Mouse (Mus musculus): ENCODE data around the gene Gm47995. TPM values are rescaled to one million over a fixed set of nuclear protein-coding genes. Genes with fewer than 3 reads are reported as not detected.
"Not testable (repeated sequence)": the region's sequence is repeated elsewhere in the genome, so short reads cannot be mapped to it uniquely, and the experiment has no call there.

Gene Gm47995
- polyA plus RNA-seq (2012; fragmentation: generic; extraction: Trizol) = 0.05 TPM
- long read RNA-seq, experiment 1 = 0 reads
- long read RNA-seq, experiment 2 = 0 reads

DNA sequence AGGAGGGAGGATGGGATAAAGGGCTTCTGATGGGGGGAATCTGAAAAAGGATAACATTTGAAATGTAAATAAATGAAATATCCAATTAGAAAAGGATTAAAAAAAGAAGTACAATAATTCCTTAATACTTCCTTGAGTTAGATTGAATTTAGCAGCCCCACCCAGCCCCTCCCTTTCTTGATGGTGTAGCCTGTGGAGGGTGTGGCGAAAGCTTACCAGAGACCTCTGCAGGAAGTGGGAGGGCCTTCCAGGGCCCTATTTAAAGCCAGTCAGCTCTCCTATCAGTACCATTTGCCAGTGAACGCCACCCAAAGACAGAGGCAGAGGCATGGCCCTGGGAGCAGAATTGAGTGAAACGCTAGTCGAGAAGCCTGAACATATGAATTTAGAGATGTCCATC lies at the start of gene Gm47995:
Gene Gm47995, plus strand, starts transcription at position 329 of the 400 bp plus-strand sequence.
- not testable (repeated sequence) for H3ac ChIP-seq (ENCODE audit: control insufficient read depth, insufficient read length, low read depth); H3K36me3 ChIP-seq (ENCODE audit: control insufficient read depth, insufficient read depth); H3K79me2 ChIP-seq (ENCODE audit: control insufficient read depth, insufficient read depth); H3K27me3 ChIP-seq (ENCODE audit: control insufficient read depth, insufficient read depth, insufficient read length); H3K79me3 ChIP-seq (ENCODE audit: low read depth); H3K4me3 ChIP-seq (ENCODE audit: insufficient read depth, poor library complexity, severe bottlenecking)

DNA sequence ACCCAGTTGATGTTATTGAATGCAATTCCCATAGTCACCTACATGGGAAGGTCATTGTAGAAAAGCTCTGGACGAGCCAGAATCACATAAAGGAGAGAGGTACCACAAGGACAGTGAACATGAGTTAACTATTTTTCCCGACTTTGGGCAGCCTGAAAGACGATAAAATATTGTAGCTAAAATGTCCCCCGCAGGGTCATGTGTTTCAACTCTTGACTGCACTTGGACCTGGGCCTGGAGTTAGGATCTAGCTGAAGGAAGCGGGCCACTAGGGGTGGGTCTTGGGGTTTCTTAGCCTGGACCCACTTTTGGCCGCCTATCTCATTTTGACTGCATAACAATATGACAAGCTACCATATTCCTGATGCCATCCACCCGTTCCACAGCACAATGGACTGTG lies 48.0 kb upstream of the Gm47995 start:
- no peaks in the 10 kb centered on the region for H3K36me3 ChIP-seq (ENCODE audit: control insufficient read depth, insufficient read depth)
- H3K27me3 ChIP-seq (ENCODE audit: control insufficient read depth, insufficient read depth, insufficient read length) = no peaks in the 10 kb centered on the region
- no peaks in the 10 kb centered on the region for H3K79me3 ChIP-seq (ENCODE audit: low read depth)
- TF ChIP-seq CEBPB (IDR thresholded peaks at IDR 0.05; ENCODE audit: low read depth) = no peak
- no peak for TF ChIP-seq MYOG (IDR thresholded peaks at IDR 0.05; ENCODE audit: control insufficient read depth, extremely low read depth, insufficient read length)
- no peak for TF ChIP-seq FOSL1 (IDR thresholded peaks at IDR 0.05; ENCODE audit: insufficient read depth, low read length, poor library complexity, severe bottlenecking)
- TF ChIP-seq MAX (IDR thresholded peaks at IDR 0.05) = no peak
- no peak overlapping the region for H3K4me3 ChIP-seq (ENCODE audit: insufficient read depth, poor library complexity, severe bottlenecking)
- H3ac ChIP-seq (ENCODE audit: control insufficient read depth, insufficient read length, low read depth) = no peak overlapping the region
- no peaks in the 10 kb centered on the region for H3K79me2 ChIP-seq (ENCODE audit: control insufficient read depth, insufficient read depth)

DNA sequence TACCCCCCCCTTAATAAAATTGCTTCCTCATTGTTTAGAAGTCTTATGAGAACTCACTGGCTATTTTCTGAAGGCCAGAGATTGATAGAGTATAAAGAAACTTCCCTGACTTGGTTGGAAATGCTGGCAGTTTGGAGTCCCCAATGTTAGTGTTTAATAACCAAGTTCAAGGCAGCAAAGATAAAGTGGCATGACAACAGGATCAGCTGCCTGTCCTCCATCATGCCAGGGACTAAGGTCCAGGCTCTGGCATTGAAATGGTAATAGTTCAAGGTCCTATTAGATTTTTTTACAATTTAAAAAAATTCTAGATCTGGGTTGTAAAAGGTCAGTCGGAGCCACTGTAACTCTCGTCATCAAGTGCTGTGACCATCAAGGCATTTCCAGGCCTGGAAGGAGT lies 47.2 kb upstream of the Gm47995 start:
- Histone ChIP-seq H3K79me3 (ENCODE audit: low read depth) (no peaks in the 10 kb centered on the region), H3K79me2 (ENCODE audit: control insufficient read depth, insufficient read depth) (no peaks in the 10 kb centered on the region), H3K27me3 (ENCODE audit: control insufficient read depth, insufficient read depth, insufficient read length) (no peaks in the 10 kb centered on the region), H3ac (ENCODE audit: control insufficient read depth, insufficient read length, low read depth) (no peak overlapping the region), H3K36me3 (ENCODE audit: control insufficient read depth, insufficient read depth) (no peaks in the 10 kb centered on the region), H3K4me3 (ENCODE audit: insufficient read depth, poor library complexity, severe bottlenecking) (no peak overlapping the region)
- no peak for TF ChIP-seq MAX (IDR thresholded peaks at IDR 0.05)
- TF ChIP-seq USF1 (IDR thresholded peaks at IDR 0.05; ENCODE audit: low read depth) = no peak
- TF ChIP-seq MYOD1 (IDR thresholded peaks at IDR 0.05; ENCODE audit: control insufficient read depth, insufficient read length, low read depth) = no peak
- TF ChIP-seq MYOG (IDR thresholded peaks at IDR 0.05; ENCODE audit: control insufficient read depth, extremely low read depth, insufficient read length) = no peak
- TF ChIP-seq CEBPB (IDR thresholded peaks at IDR 0.05; ENCODE audit: low read depth) = no peak
- no peak for TF ChIP-seq CTCF (IDR thresholded peaks at IDR 0.05; ENCODE audit: control insufficient read depth, insufficient read depth, insufficient read length)
- TF ChIP-seq FOSL1 (IDR thresholded peaks at IDR 0.05; ENCODE audit: insufficient read depth, low read length, poor library complexity, severe bottlenecking) = no peak

DNA sequence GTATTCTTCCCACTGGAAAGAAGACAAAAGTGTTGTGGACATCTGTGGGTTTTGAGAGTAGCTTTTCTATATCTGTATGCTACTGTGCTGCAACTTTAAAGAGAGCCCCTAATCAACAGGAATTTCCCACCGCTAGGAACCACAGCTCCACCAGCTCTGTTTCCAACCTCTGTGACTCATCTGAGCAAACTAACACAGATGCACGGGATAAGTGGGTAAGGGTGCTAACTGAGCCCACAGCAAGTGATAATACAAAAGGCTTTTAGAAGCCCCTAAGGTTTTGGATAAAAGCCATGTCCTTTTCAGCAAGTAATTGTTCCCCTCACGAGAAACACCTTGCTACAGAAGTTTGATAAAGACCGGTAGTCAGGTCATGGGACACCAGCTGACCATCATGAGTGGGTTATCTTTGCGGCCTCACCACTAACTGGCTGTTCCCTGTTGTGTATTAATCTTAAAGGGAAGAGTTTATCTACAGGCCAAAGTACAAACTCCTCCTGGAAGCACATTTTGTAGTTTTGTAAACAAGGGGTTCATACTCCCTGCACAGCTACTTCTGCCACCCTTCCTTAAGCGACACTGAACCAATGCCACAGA lies 45.1 kb upstream of the Gm47995 start:
- no peaks in the 10 kb centered on the region for H3K79me3 ChIP-seq (ENCODE audit: low read depth)
- H3K79me2 ChIP-seq (ENCODE audit: control insufficient read depth, insufficient read depth) = no peaks in the 10 kb centered on the region
- H3ac ChIP-seq (ENCODE audit: control insufficient read depth, insufficient read length, low read depth) = no peak overlapping the region
- no peak overlapping the region for H3K4me3 ChIP-seq (ENCODE audit: insufficient read depth, poor library complexity, severe bottlenecking)
- TF ChIP-seq USF1 (IDR thresholded peaks at IDR 0.05; ENCODE audit: low read depth) (no peak), MYOD1 (IDR thresholded peaks at IDR 0.05; ENCODE audit: control insufficient read depth, insufficient read length, low read depth) (no peak), MYOG (IDR thresholded peaks at IDR 0.05; ENCODE audit: control insufficient read depth, extremely low read depth, insufficient read length) (no peak), FOSL1 (IDR thresholded peaks at IDR 0.05; ENCODE audit: insufficient read depth, low read length, poor library complexity, severe bottlenecking) (no peak), CEBPB (IDR thresholded peaks at IDR 0.05; ENCODE audit: low read depth) (no peak), MAX (IDR thresholded peaks at IDR 0.05) (no peak), CTCF (IDR thresholded peaks at IDR 0.05; ENCODE audit: control insufficient read depth, insufficient read depth, insufficient read length) (no peak)
- no peaks in the 10 kb centered on the region for H3K27me3 ChIP-seq (ENCODE audit: control insufficient read depth, insufficient read depth, insufficient read length)
- no peaks in the 10 kb centered on the region for H3K36me3 ChIP-seq (ENCODE audit: control insufficient read depth, insufficient read depth)

DNA sequence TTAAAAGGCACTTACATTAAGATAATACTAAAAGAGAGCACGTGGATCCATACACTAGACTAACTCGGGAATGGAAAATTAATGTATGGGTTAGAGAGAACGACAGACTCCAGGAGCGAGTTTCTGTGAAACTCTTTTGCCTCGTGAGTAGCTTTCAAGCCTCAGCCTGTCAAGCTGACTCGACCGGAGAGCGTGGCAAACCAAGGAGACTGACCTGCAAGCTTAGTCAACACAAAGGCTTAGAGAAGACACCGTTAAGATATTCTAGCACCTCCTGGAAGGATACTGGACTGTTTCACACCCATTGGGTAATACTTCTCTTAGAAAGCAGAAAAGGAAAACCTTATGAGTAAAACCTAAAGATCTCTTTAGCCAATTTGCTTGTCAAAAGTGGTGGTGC lies 44.1 kb upstream of the Gm47995 start:
- H3K4me3 ChIP-seq (ENCODE audit: insufficient read depth, poor library complexity, severe bottlenecking); H3ac ChIP-seq (ENCODE audit: control insufficient read depth, insufficient read length, low read depth); H3K79me3 ChIP-seq (ENCODE audit: low read depth); H3K36me3 ChIP-seq (ENCODE audit: control insufficient read depth, insufficient read depth); H3K27me3 ChIP-seq (ENCODE audit: control insufficient read depth, insufficient read depth, insufficient read length); H3K79me2 ChIP-seq (ENCODE audit: control insufficient read depth, insufficient read depth): not testable (repeated sequence)

DNA sequence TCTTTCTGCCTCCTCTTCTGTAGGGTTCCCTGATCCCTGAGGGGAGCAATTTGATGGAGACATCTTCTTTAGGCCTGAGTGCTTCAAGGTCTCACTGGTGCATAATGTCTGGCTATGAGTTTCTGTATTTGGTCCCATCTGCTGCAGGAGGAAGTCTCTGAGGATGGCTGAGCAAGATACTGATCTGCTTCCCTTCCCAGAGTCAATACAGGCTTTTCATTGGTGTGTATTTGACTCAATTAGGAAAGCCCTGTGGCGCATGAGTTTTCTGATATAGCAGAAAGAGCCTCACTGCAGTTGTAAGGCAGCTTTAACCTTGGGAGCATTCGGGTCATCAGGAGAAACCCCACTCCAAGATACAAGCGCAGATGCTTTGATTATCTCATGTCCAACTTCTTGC lies 42.1 kb upstream of the Gm47995 start:
- TF ChIP-seq MYOG (IDR thresholded peaks at IDR 0.05; ENCODE audit: control insufficient read depth, extremely low read depth, insufficient read length) = no peak
- TF ChIP-seq MAX (IDR thresholded peaks at IDR 0.05) = no peak
- TF ChIP-seq CEBPB (IDR thresholded peaks at IDR 0.05; ENCODE audit: low read depth) = no peak
- TF ChIP-seq USF1 (IDR thresholded peaks at IDR 0.05; ENCODE audit: low read depth) = no peak
- no peak for TF ChIP-seq MYOD1 (IDR thresholded peaks at IDR 0.05; ENCODE audit: control insufficient read depth, insufficient read length, low read depth)
- TF ChIP-seq FOSL1 (IDR thresholded peaks at IDR 0.05; ENCODE audit: insufficient read depth, low read length, poor library complexity, severe bottlenecking) = no peak
- no peak for TF ChIP-seq CTCF (IDR thresholded peaks at IDR 0.05; ENCODE audit: control insufficient read depth, insufficient read depth, insufficient read length)

More for the DNA sequence above, 42.1 kb upstream of the Gm47995 start:
- H3K79me2 ChIP-seq (ENCODE audit: control insufficient read depth, insufficient read depth) = no peaks in the 10 kb centered on the region
- H3K4me3 ChIP-seq (ENCODE audit: insufficient read depth, poor library complexity, severe bottlenecking) = no peak overlapping the region
- H3K27me3 ChIP-seq (ENCODE audit: control insufficient read depth, insufficient read depth, insufficient read length) = no peaks in the 10 kb centered on the region
- H3ac ChIP-seq (ENCODE audit: control insufficient read depth, insufficient read length, low read depth) = no peak overlapping the region
- no peaks in the 10 kb centered on the region for H3K36me3 ChIP-seq (ENCODE audit: control insufficient read depth, insufficient read depth)
- H3K79me3 ChIP-seq (ENCODE audit: low read depth) = no peaks in the 10 kb centered on the region

Data from C2C12 (cell line).